Mouse (Mus musculus) CH12.LX (cell line): ENCODE measurements at regions not wholly inside any gene's neighbourhood (a gene's known extent, or its start where the extent isn't known, plus 50 kb on each side); places are given as distances from the start of the nearest gene placed in this dataset.

Experiments used
- CHD2 ChIP-seq: IDR thresholded peaks from 2 replicates; pipeline ENCODE4 v1.6.1; 2011; ENCODE audit warnings: low read length, improper control_type of control experiment
- CTCF ChIP-seq, 2 experiments: IDR thresholded peaks in 1 of 2; conservative IDR thresholded peaks in 1 of 2; 2 replicates each; pipeline ENCODE4 v1.5.1; 2011 to 2012; ENCODE audit warnings: low read depth in 2 of 2, low read length in 2 of 2, improper control_type of control experiment in 1 of 2, inconsistent platforms in 1 of 2, mild to moderate bottlenecking in 1 of 2, moderate library complexity in 1 of 2
- E2F4 ChIP-seq: IDR thresholded peaks from 2 replicates; pipeline ENCODE4 v1.6.1; 2011; ENCODE audit warnings: low read depth, low read length, improper control_type of control experiment; ENCODE audit not compliant: insufficient replicate concordance
- MAX ChIP-seq: IDR thresholded peaks from 2 replicates; pipeline ENCODE4 v1.6.1; 2011; ENCODE audit warnings: low read length, improper control_type of control experiment
- POLR2A ChIP-seq: IDR thresholded peaks from 2 replicates; pipeline ENCODE4 v1.6.1; 2011; ENCODE audit warnings: low read depth, mild to moderate bottlenecking, improper control_type of control experiment, low read length
- SIN3A ChIP-seq: IDR thresholded peaks from 2 replicates; pipeline ENCODE4 v1.6.1; 2012; ENCODE audit warnings: low read length, improper control_type of control experiment, inconsistent platforms
- USF1 ChIP-seq: IDR thresholded peaks from 2 replicates; pipeline ENCODE4 v1.6.1; 2014; ENCODE audit warnings: low read depth, mild to moderate bottlenecking, inconsistent platforms, low read length, improper control_type of control experiment

- TF ChIP-seq MAX (no peak), USF1 (no peak), POLR2A (no peak), CTCF (conservative IDR thresholded peaks at IDR 0.05 in 1 of 2, IDR thresholded peaks at IDR 0.05 in 1 of 2; ENCODE audit: low read depth in 2 of 2, low read length in 2 of 2) (no peak), E2F4 (no peak), CHD2 (no peak), SIN3A (no peak)
Measured at GRCm38 (mm10) chr1:103762044-103762663, 1006.2 kb upstream of the Cdh20 start.
